Mouse (Mus musculus): ENCODE results near the gene Clstn1.

The Clstn1 gene

DNA sequence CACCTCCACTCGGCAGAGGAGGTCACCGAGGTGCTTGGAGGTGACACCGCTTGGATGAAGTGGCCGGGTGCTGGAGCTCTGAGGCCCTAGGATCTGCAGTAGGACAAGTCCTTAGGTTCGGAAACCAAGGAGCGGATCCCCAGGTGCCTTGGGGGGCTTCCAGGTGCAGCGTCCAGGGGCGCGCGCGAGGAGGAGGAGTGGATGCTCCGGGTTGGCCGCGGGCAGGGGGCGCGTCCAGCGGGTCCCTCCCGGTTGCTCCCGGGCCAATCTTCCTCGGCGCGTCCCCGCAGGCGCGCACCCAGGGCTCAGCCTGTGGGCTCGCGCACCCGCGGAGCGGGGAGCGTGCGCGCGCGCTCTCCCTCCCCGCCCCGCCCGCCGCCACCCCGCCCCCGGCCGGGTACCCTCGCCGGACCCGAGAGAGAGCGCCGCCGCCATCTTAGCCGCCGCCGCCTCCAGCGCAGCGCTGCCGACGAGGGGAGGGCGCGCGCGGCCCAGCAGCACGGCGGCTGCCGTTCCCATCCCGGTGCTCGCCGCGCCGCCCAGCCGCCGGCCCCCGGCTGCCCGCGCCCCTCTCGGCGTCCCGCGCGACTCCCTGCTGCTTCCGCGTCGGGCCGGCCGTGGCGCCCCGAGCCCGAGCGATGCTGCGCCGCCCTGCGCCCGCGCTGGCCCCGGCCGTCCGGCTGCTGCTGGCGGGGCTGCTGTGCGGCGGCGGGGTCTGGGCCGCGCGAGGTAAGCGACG, at the start of gene Clstn1:
TSS of gene Clstn1 (plus strand) at position 425 of the 739 bp plus-strand sequence.
- peak; percentile 62 for DNase-seq

DNA sequence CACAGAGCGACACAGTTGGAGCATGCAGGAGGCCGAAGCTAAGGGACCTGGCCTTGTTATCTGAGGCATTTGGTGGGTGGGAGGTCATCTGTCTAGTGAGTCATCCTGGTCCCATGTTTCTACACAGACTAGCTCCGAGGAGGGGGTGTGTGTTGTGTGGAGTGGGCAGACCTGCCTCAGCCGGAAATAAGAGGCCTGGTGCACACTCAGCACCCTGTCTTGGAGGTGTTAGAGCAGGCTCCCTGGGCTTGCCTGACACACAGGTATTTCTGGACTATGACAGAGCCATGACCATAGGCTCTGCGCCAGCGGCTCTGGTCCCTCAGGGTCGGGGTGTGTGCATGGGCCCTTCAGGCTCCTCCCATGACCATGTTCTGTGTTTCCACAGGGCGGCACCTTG, 46.8 kb upstream of the Clstn1 start:
- DNase-seq: no peak

DNA sequence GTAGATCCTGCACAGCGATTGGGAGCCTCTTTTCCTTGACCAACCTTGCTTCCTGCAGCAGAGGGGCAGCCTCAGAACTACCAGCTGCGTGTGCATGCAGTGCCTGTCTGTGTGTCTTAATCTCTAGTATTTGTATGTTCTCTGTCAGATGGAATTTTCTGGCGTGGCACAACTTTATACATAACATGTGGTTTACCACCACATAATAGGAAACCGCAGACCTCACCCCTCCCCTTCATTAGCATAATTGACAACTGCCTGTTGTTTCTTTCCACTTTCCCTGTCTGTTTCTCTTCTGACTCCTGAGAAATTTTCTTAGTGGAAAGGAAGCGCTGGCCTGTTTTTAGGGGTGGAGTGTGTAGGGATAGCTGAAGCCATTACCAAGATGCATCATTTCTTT, 44.3 kb upstream of the Clstn1 start:
- DNase-seq: no peak

- DNase-seq: no peak
Observed at GRCm38 (mm10) chr4:149542431-149542830, 43.8 kb upstream of the Clstn1 start.

GRCm38 (mm10) chr4:149542927-149543553, 43.2 kb upstream of the Clstn1 start:
- DNase-seq: peak; percentile 85

DNA sequence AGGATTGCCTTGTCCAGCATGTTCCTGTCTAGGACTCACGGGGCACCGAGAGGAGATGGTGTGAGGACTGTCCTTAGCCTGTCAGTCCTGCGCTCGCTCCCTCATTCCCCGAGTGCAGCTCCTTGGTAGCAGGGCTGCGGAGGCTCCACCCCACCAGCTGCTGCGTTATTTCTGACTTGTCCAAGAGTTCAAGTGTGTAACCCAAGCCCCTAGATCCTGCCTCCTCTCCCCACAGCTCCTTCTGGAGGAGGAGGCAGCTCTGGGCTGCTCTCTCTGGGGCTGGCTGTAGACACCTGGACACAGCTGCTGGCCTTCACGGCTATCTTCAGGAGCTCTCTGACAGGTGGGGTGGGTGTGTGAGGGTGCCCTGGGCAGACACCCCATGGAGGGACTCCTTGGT, 41.4 kb upstream of the Clstn1 start:
- no peak for DNase-seq

DNA sequence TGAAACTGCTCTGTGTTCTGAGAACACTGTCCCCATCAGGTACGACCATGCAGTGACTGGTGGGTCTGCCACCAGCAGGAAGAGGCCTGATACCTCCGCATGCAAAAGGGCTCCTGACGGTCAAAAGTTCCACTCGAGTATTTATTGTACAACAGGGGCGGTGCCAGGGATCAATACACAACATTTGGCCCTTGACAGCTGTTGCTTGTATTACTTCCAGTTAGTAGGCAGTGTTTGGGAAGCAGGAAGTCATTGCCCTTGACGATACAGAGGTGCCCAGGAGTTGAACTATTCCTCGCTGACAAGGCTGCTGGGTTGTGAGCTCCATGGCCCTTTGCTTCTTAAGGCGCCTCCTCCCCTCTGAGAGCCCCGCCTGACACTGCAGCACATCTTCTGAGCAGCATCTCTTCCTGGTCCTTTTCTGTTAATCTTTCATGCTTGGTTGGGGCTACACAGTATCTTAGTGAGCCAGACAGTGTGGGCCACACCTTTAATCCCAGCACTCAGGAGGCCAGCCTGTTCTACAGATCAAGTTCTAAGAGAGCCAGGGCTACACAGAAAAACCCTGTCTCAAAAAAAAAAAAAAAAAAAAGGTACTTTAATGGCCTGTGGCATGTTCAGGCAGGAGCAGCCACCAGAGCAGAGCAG, 39.3 kb upstream of the Clstn1 start:
- DNase-seq: no peak

DNA sequence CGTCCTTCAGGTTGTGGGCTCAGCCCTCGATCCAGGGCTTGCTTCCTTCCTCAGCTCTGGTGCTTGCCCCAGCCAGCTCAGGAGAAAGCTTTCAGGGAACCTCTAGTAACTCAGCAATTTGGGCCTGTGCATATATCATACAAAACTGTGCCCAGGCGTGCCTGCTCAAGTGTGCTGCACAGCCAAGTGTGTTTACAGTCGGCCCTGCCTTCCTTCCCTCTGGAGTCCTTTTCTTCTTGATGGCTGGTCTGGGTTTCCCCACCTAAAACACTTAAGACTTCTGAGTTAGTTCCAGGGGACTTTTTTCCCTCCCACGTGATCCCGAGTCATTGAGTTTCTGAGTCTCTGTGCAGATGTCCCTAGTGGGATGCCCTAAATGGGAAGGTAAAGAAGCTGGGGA, 38.7 kb upstream of the Clstn1 start:
- DNase-seq: no peak

DNA sequence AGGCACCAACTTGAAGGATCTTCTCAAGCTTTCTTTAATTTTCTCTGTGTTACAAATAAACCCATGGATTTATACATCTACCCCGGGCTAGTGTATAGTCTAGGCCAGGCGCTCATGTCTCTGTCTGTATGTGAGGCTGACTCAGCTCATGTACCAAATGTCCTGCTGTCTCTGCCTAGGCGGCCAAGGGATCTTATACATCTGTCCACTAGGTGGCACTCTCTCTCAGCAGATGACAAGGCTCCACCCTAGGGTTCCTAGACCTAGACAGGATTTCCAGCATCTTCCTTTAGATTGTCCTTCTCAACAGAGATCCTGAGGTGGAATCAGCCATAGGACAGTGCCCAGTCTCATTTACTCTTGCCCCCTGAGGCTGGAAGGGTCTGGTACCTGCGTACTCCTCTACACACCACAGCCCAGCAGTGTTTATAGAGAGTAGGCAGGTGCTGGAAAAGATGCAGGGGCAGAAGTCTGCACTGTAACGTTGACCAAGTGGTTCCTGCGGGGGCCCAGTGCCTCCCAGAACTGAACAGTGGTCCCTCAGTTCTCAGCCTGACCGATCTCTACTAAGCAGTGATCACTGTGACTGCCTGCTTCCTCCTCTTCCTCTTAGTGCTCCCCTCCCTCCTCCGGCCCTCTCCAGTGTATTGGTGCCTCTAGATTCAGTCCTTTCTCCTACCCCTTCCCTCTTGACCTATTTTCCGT, 36.9 kb upstream of the Clstn1 start:
- peak; percentile 80 for DNase-seq

DNA sequence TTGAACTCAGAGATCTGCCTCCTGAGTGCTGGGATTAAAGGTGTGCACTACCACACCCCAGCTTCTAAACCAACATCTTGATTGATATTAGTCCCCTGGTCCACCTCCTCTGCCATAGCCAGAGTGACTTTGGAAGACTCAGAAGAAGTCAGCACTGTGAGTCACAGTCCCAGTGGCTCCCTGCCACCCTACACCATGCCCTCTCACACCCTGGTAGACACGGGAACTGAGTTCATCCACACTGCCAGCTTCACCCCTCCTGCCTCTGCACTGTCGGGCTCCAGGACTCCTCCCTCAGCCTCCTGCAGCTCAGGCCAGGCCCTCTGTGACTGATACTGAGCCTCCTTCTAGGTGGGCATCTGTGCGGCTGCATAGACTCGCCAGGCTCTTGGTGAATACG, 35.4 kb upstream of the Clstn1 start:
- DNase-seq: no peak

- no peak for DNase-seq
Observed at GRCm38 (mm10) chr4:149551696-149552095, 34.6 kb upstream of the Clstn1 start.

- DNase-seq: no peak
Observed at GRCm38 (mm10) chr4:149553834-149554233, 32.4 kb upstream of the Clstn1 start.

DNA sequence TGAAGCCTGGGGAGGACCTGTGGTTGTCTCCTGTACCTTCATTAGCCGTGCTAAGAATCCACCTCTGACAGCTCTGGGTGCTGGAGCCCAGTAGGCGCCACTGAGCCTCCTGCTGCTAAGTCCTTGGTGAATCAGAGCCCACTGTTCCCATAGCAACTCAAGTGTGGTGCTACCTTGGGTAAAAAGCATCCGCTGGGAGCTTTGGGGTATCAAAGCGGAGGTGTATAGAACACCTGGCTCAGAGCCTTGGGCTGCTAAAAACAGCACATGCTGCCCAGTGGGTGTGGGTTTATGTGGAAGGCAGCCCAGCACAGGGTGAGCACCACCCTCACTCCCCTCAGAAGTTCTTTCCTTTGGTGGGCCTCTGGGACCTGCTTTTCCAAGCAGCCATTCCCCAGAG, 30.2 kb upstream of the Clstn1 start:
- no peak for DNase-seq

DNA sequence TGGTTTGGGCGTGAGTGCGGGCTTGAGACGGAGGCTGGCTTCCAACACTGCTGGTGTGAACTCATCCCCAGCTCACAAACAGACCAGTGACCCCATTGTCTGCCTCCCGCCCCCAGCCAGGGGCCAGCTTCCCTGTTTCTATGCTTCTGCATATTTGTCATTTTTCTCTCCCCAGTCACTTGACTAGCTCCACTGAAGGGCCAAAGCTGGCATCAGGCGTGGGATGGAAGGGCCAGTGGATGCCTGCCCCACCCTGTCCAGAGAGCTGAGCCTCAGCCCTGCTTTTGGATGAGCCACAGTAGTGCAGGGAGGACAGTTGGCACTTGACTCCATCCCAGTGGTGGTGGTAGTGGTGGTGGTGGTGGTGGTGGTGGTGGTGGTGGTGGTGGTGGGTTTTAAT, 28.4 kb upstream of the Clstn1 start:
- no peak for DNase-seq

GRCm38 (mm10) chr4:149558389-149558788, 27.9 kb upstream of the Clstn1 start:
- no peak for DNase-seq

DNA sequence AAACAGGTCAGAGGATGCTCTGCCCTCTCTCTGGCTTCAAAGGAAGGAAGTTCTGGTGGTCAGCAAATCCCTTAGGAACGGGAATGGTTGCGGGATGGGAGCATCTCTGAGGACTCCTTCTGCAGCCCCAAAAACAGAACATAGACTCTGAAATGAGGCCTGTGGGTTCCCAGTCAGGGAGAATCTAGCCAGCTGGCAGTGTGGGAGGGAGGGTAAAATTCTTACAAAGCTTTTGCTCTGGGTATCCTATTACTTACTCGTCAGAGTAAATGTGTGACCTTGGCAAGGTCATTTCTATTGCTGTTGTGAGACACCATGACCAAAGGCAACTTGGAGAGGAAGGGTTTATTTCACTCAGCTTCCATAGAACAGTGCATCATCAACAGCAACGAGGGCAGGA, 24.9 kb upstream of the Clstn1 start:
- DNase-seq: no peak

GRCm38 (mm10) chr4:149561986-149562904, 24.0 kb upstream of the Clstn1 start:
- DNase-seq: peak; percentile 17

DNA sequence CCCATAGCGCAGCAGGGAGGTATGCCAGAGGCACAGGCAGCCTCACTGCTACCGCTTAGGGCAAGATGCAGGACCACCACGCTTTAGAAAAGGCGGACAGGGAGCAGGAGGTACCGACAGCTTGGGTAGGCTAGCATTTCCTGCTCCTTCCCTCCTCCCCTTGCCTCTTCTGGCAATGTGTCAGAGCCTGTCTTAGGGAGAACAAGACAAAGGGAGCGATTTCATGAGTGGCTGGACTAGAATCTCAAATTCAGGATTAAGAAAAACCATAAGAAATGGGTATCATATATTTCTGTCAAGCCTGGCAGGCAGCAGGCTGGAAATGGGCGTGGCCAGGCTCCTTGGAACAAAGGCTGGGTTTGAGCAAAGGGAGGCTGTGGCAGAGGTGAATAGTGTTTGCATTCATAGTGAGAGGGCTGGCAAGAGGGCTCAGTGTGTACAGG, 23.3 kb upstream of the Clstn1 start:
- DNase-seq: no peak

DNA sequence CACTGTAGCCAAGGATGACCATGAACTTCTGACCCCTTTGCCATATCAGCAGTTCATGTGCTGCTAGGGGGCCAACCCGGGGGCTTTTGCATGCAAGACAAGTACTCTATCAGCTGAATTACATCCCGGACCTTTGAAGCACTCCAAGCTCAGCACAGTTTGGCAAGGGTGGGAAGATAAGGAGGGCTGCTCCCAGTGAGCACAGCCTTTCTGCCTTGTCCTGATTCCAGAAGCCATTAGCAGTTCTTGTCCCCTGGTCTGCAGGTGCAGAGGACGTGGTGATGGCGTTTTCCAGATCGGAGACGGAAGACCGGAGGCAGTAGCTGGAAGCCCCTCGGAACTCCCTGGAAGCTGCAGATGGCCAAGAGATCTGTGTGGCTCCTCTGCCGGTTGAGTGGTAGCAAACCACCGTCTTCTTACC, 22.3 kb upstream of the Clstn1 start:
- no peak for DNase-seq

- peak; percentile 76 for DNase-seq
Observed at GRCm38 (mm10) chr4:149564452-149565407, 21.5 kb upstream of the Clstn1 start.

DNA sequence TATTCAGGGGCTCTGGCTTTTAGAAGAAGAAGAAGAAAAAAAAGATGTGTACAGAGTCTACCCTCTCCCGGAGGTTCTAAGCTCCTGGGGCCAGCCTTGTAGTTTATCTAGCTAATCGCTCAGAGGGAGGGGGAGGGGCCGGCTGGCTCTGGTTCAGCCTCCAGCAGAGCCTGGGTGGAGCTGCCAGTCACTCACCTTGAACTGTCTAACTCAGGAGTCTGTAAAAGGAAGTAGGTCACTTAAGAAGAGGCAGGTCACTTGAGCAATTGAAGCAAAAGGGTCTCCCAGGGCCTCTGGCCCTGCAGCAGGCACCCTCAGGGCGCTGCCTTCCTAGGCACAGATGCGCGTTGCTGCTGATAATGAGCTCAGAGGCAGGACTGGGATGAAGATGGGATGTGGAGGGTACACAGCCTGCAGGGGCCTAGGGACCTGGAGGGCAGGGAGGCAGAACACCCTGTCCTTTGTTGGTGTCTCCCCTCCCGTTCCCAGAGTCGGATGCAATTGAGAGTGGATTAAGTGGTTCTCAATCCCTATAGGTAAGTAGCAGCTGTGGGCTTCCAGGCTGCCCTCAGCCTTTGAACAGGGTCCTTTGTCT, 18.7 kb upstream of the Clstn1 start:
- peak; percentile 69 for DNase-seq

Data from kidney, adult 18-20 months (tissue).